Mouse (Mus musculus): ENCODE measurements at regions not wholly inside any gene's neighbourhood (a gene's known extent, or its start where the extent isn't known, plus 50 kb on each side); places are given as distances from the start of the nearest gene placed in this dataset.
A peak's percentile ranks its signal among the peaks of the same experiment; 100 is the strongest.

DNA sequence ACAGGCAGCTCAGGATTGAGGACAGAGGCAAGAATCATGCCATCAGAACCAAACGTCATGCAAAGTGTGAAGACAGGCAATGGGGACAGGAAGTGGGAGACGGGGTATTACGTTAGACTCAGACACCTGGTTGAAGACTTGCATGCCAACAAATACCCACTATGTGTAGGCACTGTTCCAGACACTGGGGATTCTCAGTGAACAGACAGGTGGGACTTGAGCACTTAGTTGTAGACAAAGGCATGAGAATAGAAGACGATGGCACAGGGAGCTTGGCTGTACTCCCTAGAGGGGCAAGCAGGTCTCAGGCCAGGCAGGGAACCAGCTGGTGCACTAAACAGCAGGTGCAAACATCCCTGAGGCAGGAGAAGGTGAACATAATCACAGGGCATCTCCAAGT is 242.3 kb downstream of the Cbln1 start:
- no peak for DNase-seq (ENCODE audit: extremely low read depth, low read depth, low spot score)
- H3K27ac ChIP-seq (replicated peaks; ENCODE audit: insufficient read depth, low read depth, low read length), result no peak overlapping the region
- no peaks in the 10 kb centered on the region for H3K4me1 ChIP-seq (ENCODE audit: control insufficient read depth, insufficient read depth, low read length)
- H3K9ac ChIP-seq (ENCODE audit: low read depth, low read length), result no peak overlapping the region
- no peaks in the 10 kb centered on the region for H3K27me3 ChIP-seq (ENCODE audit: control insufficient read depth, insufficient read depth, low read length)
- TF ChIP-seq CTCF (IDR thresholded peaks at IDR 0.05; ENCODE audit: low read depth, low read length), result no peak
- no peak for TF ChIP-seq POLR2A (IDR thresholded peaks at IDR 0.05; ENCODE audit: extremely low read depth, insufficient read depth, low read length)
- no peaks in the 10 kb centered on the region for H3K36me3 ChIP-seq (ENCODE audit: control insufficient read depth, insufficient read depth, low read length)
- H3K4me3 ChIP-seq (ENCODE audit: insufficient read depth, low read depth, low read length), result no peak overlapping the region
- 78% methylated on average over 4 of the region's 4 CpGs for WGBS
- no peaks in the 10 kb centered on the region for H3K79me2 ChIP-seq (ENCODE audit: control insufficient read depth, insufficient read depth, low read length)

DNA sequence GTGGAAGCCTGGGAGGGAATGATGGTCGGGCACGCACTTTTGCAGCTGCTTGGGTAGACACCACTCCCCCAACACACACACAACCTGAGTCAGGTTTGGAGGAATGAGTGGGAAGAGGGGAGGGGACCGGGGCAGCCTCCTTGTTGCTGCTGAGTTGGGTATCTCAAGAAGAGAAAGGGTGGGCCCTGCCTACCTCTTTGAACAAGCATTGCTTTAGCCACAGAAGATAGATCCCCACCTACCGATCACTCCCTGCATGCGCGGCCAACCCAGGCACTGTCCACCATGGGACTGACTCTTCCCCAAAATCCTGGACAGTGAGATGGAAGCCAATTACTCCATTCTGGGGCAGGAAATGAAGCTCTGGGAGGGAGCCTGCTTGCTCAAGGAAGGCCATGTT is 243.2 kb downstream of the Cbln1 start:
- Histone ChIP-seq H3K9ac (ENCODE audit: low read depth, low read length) (no peak overlapping the region), H3K27ac (replicated peaks; ENCODE audit: insufficient read depth, low read depth, low read length) (no peak overlapping the region), H3K4me3 (ENCODE audit: insufficient read depth, low read depth, low read length) (no peak overlapping the region), H3K36me3 (ENCODE audit: control insufficient read depth, insufficient read depth, low read length) (no peaks in the 10 kb centered on the region), H3K79me2 (ENCODE audit: control insufficient read depth, insufficient read depth, low read length) (no peaks in the 10 kb centered on the region), H3K4me1 (ENCODE audit: control insufficient read depth, insufficient read depth, low read length) (no peaks in the 10 kb centered on the region), H3K27me3 (ENCODE audit: control insufficient read depth, insufficient read depth, low read length) (no peaks in the 10 kb centered on the region)
- WGBS, result 93% methylated on average over 6 of the region's 6 CpGs
- no peak for DNase-seq (ENCODE audit: extremely low read depth, low read depth, low spot score)
- TF ChIP-seq POLR2A (IDR thresholded peaks at IDR 0.05; ENCODE audit: extremely low read depth, insufficient read depth, low read length), result no peak
- TF ChIP-seq CTCF (IDR thresholded peaks at IDR 0.05; ENCODE audit: low read depth, low read length), result no peak

DNA sequence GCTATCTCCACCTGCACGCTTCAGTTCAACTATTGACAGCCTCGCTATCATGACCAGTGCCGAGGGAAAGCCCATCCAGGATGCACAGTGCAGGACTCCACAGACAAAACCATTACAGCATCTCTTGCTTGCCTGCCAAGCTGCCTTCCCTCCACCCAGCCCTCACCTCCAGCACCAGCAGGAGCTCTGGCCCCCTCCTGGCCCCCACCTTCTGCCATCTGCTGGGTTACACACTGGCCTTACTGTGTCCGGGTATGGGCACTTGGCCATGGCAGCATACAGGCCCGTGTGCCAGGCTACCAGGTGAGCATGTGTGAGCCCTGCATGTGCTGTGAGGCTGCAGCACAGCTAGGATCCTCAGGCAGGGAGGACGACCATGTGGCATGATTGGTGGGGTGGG is 243.6 kb downstream of the Cbln1 start:
- TF ChIP-seq CTCF (IDR thresholded peaks at IDR 0.05; ENCODE audit: low read depth, low read length) (no peak), POLR2A (IDR thresholded peaks at IDR 0.05; ENCODE audit: extremely low read depth, insufficient read depth, low read length) (no peak)
- WGBS, result 85% methylated on average over 6 of the region's 6 CpGs
- no peak overlapping the region for H3K4me3 ChIP-seq (ENCODE audit: insufficient read depth, low read depth, low read length)
- H3K4me1 ChIP-seq (ENCODE audit: control insufficient read depth, insufficient read depth, low read length), result no peaks in the 10 kb centered on the region
- no peak for DNase-seq (ENCODE audit: extremely low read depth, low read depth, low spot score)
- no peak overlapping the region for H3K9ac ChIP-seq (ENCODE audit: low read depth, low read length)
- H3K79me2 ChIP-seq (ENCODE audit: control insufficient read depth, insufficient read depth, low read length), result no peaks in the 10 kb centered on the region
- no peak overlapping the region for H3K27ac ChIP-seq (replicated peaks; ENCODE audit: insufficient read depth, low read depth, low read length)
- H3K36me3 ChIP-seq (ENCODE audit: control insufficient read depth, insufficient read depth, low read length), result no peaks in the 10 kb centered on the region
- H3K27me3 ChIP-seq (ENCODE audit: control insufficient read depth, insufficient read depth, low read length), result no peaks in the 10 kb centered on the region

DNA sequence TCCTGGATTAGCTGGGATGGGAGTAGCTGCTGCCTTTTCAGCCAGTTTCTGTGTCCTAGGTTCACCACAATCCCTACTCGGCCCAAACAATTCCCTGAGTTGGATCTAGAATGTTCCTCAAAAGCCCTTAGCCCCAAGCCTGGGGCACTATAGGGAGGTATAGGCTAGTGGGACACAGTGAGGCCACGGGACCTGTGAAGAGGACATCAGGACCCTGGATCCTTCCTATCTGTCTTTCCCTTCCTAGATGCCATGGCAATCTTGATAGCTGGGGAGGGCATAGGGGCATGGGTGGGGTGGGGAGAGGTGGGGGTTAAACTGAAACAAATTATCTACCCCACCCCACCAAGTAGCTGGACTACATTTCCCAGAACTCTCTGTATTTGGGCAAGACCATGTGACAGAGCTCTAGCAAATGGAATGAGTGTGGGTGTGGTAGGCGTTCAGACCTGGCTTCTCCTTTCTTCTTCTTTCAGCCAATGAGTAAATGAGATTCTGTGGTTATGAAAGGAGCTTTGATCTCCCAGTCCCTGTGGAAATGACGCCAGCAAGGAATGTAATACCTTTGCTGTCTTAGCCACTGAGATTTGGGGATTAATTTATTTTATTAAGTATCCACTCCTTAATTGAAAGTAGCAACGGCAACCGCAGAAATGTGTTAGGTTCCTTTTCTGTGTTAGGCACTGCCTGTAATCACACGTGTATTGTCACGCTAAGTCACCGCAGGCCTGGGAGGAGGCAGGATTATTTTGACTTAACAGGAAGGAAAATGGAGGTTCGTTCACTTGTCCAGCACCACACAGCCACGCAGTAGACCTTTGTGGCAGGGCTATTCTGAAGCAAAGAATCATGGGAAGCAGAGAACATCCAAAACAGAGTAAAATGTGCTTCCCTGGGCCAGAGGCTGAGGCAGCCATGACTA is 246.6 kb downstream of the Cbln1 start:
- Histone ChIP-seq H3K9ac (ENCODE audit: low read depth, low read length) (no peak overlapping the region), H3K4me1 (ENCODE audit: control insufficient read depth, insufficient read depth, low read length) (no peaks in the 10 kb centered on the region), H3K36me3 (ENCODE audit: control insufficient read depth, insufficient read depth, low read length) (no peaks in the 10 kb centered on the region), H3K4me3 (ENCODE audit: insufficient read depth, low read depth, low read length) (no peak overlapping the region), H3K27ac (replicated peaks; ENCODE audit: insufficient read depth, low read depth, low read length) (no peak overlapping the region), H3K27me3 (ENCODE audit: control insufficient read depth, insufficient read depth, low read length) (no peaks in the 10 kb centered on the region), H3K79me2 (ENCODE audit: control insufficient read depth, insufficient read depth, low read length) (no peaks in the 10 kb centered on the region)
- WGBS, result 71% methylated on average over 11 of the region's 11 CpGs
- TF ChIP-seq CTCF (IDR thresholded peaks at IDR 0.05; ENCODE audit: low read depth, low read length) (no peak), POLR2A (IDR thresholded peaks at IDR 0.05; ENCODE audit: extremely low read depth, insufficient read depth, low read length) (no peak)
- no peak for DNase-seq (ENCODE audit: extremely low read depth, low read depth, low spot score)

DNA sequence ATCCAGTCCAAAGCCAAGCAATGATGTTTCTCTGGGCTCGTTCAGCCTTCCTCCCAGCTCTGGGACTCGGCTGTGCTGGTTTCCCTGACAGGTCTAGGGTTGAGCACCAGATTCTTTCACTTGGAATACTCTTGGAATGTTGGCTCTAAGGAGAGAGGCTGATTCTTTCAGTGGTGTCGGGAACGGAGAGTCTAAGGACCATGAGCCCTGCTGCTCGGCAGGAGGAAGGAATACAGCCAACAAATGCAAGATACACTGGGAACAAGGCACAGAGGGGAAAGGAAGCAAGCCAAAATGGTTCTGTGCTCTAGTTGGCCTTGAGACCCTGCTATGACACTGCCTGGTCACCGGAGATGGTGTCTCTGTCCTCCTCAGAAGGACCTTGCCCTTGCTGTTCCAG is 251.8 kb downstream of the Cbln1 start:
- Histone ChIP-seq H3K4me1 (ENCODE audit: control insufficient read depth, insufficient read depth, low read length) (no peaks in the 10 kb centered on the region), H3K27me3 (ENCODE audit: control insufficient read depth, insufficient read depth, low read length) (no peaks in the 10 kb centered on the region), H3K9ac (ENCODE audit: low read depth, low read length) (no peak overlapping the region), H3K36me3 (ENCODE audit: control insufficient read depth, insufficient read depth, low read length) (no peaks in the 10 kb centered on the region), H3K27ac (replicated peaks; ENCODE audit: insufficient read depth, low read depth, low read length) (no peak overlapping the region), H3K4me3 (ENCODE audit: insufficient read depth, low read depth, low read length) (no peak overlapping the region), H3K79me2 (ENCODE audit: control insufficient read depth, insufficient read depth, low read length) (no peaks in the 10 kb centered on the region)
- no peak for TF ChIP-seq POLR2A (IDR thresholded peaks at IDR 0.05; ENCODE audit: extremely low read depth, insufficient read depth, low read length)
- TF ChIP-seq CTCF (IDR thresholded peaks at IDR 0.05; ENCODE audit: low read depth, low read length), result no peak
- 68% methylated on average over 6 of the region's 6 CpGs for WGBS
- DNase-seq (ENCODE audit: extremely low read depth, low read depth, low spot score), result no peak

DNA sequence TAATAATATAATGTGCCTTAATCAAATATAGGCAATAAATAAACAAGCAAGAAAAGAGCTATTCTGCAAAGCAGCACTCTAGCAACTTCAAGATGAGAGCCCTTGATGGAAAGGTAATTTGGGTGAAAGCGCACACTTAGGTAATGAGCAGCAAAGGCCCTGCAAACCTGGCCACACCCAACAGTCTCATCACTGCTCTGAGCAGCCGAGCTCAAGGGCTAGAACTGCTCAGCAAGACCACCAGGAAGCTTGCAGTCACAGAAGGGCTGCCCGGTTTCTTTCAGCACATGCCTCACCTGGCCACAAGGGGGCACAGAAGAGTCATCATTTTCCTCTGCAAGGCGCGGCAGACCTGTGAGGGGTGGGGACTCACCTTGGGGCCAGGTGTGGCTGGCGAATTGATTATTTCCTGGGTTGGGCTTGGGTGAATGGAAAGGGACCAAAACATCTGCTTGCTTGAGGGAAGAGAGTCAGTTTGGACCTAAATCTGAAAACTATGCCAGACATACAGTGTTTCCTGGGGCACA is 253.4 kb downstream of the Cbln1 start:
- DNase-seq (ENCODE audit: extremely low read depth, low read depth, low spot score), result no peak
- no peaks in the 10 kb centered on the region for H3K79me2 ChIP-seq (ENCODE audit: control insufficient read depth, insufficient read depth, low read length)
- no peak overlapping the region for H3K27ac ChIP-seq (replicated peaks; ENCODE audit: insufficient read depth, low read depth, low read length)
- 19% methylated on average over 6 of the region's 6 CpGs for WGBS
- no peaks in the 10 kb centered on the region for H3K27me3 ChIP-seq (ENCODE audit: control insufficient read depth, insufficient read depth, low read length)
- H3K36me3 ChIP-seq (ENCODE audit: control insufficient read depth, insufficient read depth, low read length), result no peaks in the 10 kb centered on the region
- no peak overlapping the region for H3K9ac ChIP-seq (ENCODE audit: low read depth, low read length)
- H3K4me3 ChIP-seq (ENCODE audit: insufficient read depth, low read depth, low read length), result no peak overlapping the region
- peak; percentile 76 for TF ChIP-seq CTCF (IDR thresholded peaks at IDR 0.05; ENCODE audit: low read depth, low read length)
- no peak for TF ChIP-seq POLR2A (IDR thresholded peaks at IDR 0.05; ENCODE audit: extremely low read depth, insufficient read depth, low read length)
- H3K4me1 ChIP-seq (ENCODE audit: control insufficient read depth, insufficient read depth, low read length), result no peaks in the 10 kb centered on the region
